Mouse (Mus musculus) liver (tissue): ENCODE measurements around the gene Col11a1.

ENCODE experiments used
- DNase-seq: peaks from one replicate; pipeline ENCODE4 v3.0.0-alpha.2; 2020; ENCODE audit warnings: mixed read lengths

Col11a1 gene

GRCm38 (mm10) chr3:114029971-114030635 is at the start of gene Col11a1:
TSS of gene Col11a1 (plus strand) at chr3:114030540.
- DNase-seq, result peak; percentile 68

- no peak for DNase-seq
These were observed 39.4 kb upstream of the Col11a1 start for GRCm38 (mm10) chr3:113990936-113991335.

GRCm38 (mm10) chr3:114030886-114031285 is 546 bp downstream of the Col11a1 start:
- DNase-seq, result no peak

- peak; percentile 18 for DNase-seq
These were observed 1.2 kb downstream of the Col11a1 start for GRCm38 (mm10) chr3:114031351-114032213.

GRCm38 (mm10) chr3:114032333-114032732 is 2.0 kb downstream of the Col11a1 start:
- DNase-seq, result peak; percentile 3

GRCm38 (mm10) chr3:114052406-114052805 is 22.1 kb downstream of the Col11a1 start:
- no peak for DNase-seq

- DNase-seq, result no peak
These were observed 23.2 kb downstream of the Col11a1 start for GRCm38 (mm10) chr3:114053501-114053900.

- DNase-seq, result no peak
These were observed 34.8 kb downstream of the Col11a1 start for GRCm38 (mm10) chr3:114065123-114065522.

- no peak for DNase-seq
These were observed 35.2 kb downstream of the Col11a1 start for GRCm38 (mm10) chr3:114065587-114065986.

- DNase-seq, result no peak
These were observed 69.0 kb downstream of the Col11a1 start for GRCm38 (mm10) chr3:114099335-114099734.

- DNase-seq, result no peak
These were observed 76.8 kb downstream of the Col11a1 start for GRCm38 (mm10) chr3:114107099-114107498.

GRCm38 (mm10) chr3:114147140-114147539 is 116.8 kb downstream of the Col11a1 start:
- DNase-seq, result no peak

- no peak for DNase-seq
These were observed 167.8 kb downstream of the Col11a1 start for GRCm38 (mm10) chr3:114197964-114198750.

GRCm38 (mm10) chr3:114212255-114212654 is 181.9 kb downstream of the Col11a1 start:
- DNase-seq, result no peak

GRCm38 (mm10) chr3:114216105-114216504 is 185.8 kb downstream of the Col11a1 start:
- DNase-seq, result no peak

- DNase-seq, result no peak
These were observed 199.2 kb downstream of the Col11a1 start for GRCm38 (mm10) chr3:114229501-114229900.
